Mouse (Mus musculus): ENCODE data around the gene Olfm2. TPM values are rescaled to one million over a fixed set of nuclear protein-coding genes. Genes with fewer than 3 reads are reported as not detected.
A peak's percentile ranks its signal among the peaks of the same experiment; 100 is the strongest.

Olfm2 gene
- total RNA-seq (2014; fragmentation: Nextera tagmentation) (not detected in 2 replicates), total RNA-seq (2017) (0.09 TPM in 1 of 2 replicates, not detected in the other)

GRCm38 (mm10) chr9:20746017-20746660 is at the start of gene Olfm2:
Gene Olfm2, minus strand, starts transcription at chr9:20746349.
- no peak for ATAC-seq (replicated peaks; ENCODE audit: poor library complexity, severe bottlenecking)

- ATAC-seq (replicated peaks; ENCODE audit: poor library complexity, severe bottlenecking), result peak; percentile 98
These were observed 48.1 kb upstream of the Olfm2 start for GRCm38 (mm10) chr9:20794108-20794806.

- ATAC-seq (replicated peaks; ENCODE audit: poor library complexity, severe bottlenecking), result no peak
These were observed 44.2 kb upstream of the Olfm2 start for GRCm38 (mm10) chr9:20790345-20790744.

GRCm38 (mm10) chr9:20789651-20790050 is 43.5 kb upstream of the Olfm2 start:
- ATAC-seq (replicated peaks; ENCODE audit: poor library complexity, severe bottlenecking), result no peak

- no peak for ATAC-seq (replicated peaks; ENCODE audit: poor library complexity, severe bottlenecking)
These were observed 41.8 kb upstream of the Olfm2 start for GRCm38 (mm10) chr9:20787992-20788391.

- no peak for ATAC-seq (replicated peaks; ENCODE audit: poor library complexity, severe bottlenecking)
These were observed 38.9 kb upstream of the Olfm2 start for GRCm38 (mm10) chr9:20785055-20785454.

- ATAC-seq (replicated peaks; ENCODE audit: poor library complexity, severe bottlenecking), result no peak
These were observed 35.1 kb upstream of the Olfm2 start for GRCm38 (mm10) chr9:20781286-20781685.

- peak; percentile 79 for ATAC-seq (replicated peaks; ENCODE audit: poor library complexity, severe bottlenecking)
These were observed 19.1 kb upstream of the Olfm2 start for GRCm38 (mm10) chr9:20765274-20765673.

- ATAC-seq (replicated peaks; ENCODE audit: poor library complexity, severe bottlenecking), result no peak
These were observed 16.9 kb upstream of the Olfm2 start for GRCm38 (mm10) chr9:20763099-20763498.

- ATAC-seq (replicated peaks; ENCODE audit: poor library complexity, severe bottlenecking), result no peak
These were observed 16.2 kb upstream of the Olfm2 start for GRCm38 (mm10) chr9:20762197-20762961.

- no peak for ATAC-seq (replicated peaks; ENCODE audit: poor library complexity, severe bottlenecking)
These were observed 15.2 kb upstream of the Olfm2 start for GRCm38 (mm10) chr9:20761388-20761787.

- ATAC-seq (replicated peaks; ENCODE audit: poor library complexity, severe bottlenecking), result peak; percentile 34
These were observed 14.7 kb upstream of the Olfm2 start for GRCm38 (mm10) chr9:20760813-20761212.

- ATAC-seq (replicated peaks; ENCODE audit: poor library complexity, severe bottlenecking), result no peak
These were observed 12.7 kb upstream of the Olfm2 start for GRCm38 (mm10) chr9:20758896-20759295.

GRCm38 (mm10) chr9:20758243-20758642 is 12.1 kb upstream of the Olfm2 start:
- ATAC-seq (replicated peaks; ENCODE audit: poor library complexity, severe bottlenecking), result no peak

GRCm38 (mm10) chr9:20757087-20757955 is 11.2 kb upstream of the Olfm2 start:
- peak; percentile 69 for ATAC-seq (replicated peaks; ENCODE audit: poor library complexity, severe bottlenecking)

- ATAC-seq (replicated peaks; ENCODE audit: poor library complexity, severe bottlenecking), result no peak
These were observed 10.0 kb upstream of the Olfm2 start for GRCm38 (mm10) chr9:20756081-20756700.

GRCm38 (mm10) chr9:20754335-20754734 is 8.2 kb upstream of the Olfm2 start:
- ATAC-seq (replicated peaks; ENCODE audit: poor library complexity, severe bottlenecking), result no peak

GRCm38 (mm10) chr9:20751477-20752029 is 5.4 kb upstream of the Olfm2 start:
- ATAC-seq (replicated peaks; ENCODE audit: poor library complexity, severe bottlenecking), result peak; percentile 20; the same call in 1 of the 2 replicates

GRCm38 (mm10) chr9:20749213-20749612 is 3.1 kb upstream of the Olfm2 start:
- ATAC-seq (replicated peaks; ENCODE audit: poor library complexity, severe bottlenecking), result no peak

All from granulocyte monocyte progenitor cell, adult 5-6 weeks (primary cell).